Mouse (Mus musculus) erythroblast, embryonic 14.5 days (primary cell): ENCODE data around the gene Zglp1.

Source experiments
- GATA1 ChIP-seq: IDR thresholded peaks from 2 replicates; pipeline ENCODE4 v1.6.1; 2012; ENCODE audit warnings: low read length, inconsistent platforms, mixed read lengths
- TAL1 ChIP-seq: IDR thresholded peaks from 3 replicates; pipeline ENCODE4 v1.6.1; 2012; ENCODE audit warnings: low read length, inconsistent platforms, mixed read lengths

DNA sequence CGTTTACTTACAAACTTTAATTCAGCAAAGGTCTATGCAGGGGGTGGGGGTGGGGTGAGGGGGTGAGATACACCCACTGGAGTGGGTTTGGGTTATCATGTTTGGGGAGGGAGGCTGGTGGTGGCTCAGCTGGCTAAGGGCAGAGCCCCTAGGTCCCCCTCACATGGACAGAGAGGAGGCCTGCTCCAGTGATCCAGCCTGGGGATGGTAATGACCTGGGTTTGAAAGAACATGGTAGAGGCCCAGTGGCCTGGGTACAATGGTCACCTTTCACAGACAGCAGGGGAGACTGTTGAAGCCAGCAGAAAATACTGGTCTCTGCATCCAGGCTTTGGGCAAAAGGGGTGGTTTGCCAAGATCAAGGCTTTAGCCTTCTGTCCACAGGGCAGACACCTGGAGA, 7.3 kb upstream of the Zglp1 start:
- no peak for TF ChIP-seq GATA1
- TF ChIP-seq TAL1: no peak
